Mouse (Mus musculus): ENCODE measurements around the gene Htr5b.

Htr5b gene

DNA sequence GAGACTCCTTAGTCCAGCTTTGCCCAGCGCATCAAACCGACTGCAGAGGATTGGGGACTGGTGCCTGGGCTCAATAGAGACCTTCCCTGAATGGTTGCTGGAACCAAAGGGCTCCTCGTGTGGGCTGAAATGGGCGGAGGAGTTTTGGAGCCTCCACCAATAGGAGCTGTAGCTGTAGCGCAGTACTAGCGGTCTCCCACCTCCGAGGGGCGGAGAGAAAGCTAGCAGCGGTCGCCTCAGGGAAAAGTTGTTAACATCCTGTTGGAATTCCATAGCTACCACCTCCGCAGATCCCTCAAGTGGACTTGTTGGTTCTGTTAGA lies at the start of gene Htr5b:
Gene Htr5b, minus strand, starts transcription at position 67 of the 322 bp plus-strand sequence.
- DNase-seq: peak in 1 of 2 experiments; percentile 38

DNA sequence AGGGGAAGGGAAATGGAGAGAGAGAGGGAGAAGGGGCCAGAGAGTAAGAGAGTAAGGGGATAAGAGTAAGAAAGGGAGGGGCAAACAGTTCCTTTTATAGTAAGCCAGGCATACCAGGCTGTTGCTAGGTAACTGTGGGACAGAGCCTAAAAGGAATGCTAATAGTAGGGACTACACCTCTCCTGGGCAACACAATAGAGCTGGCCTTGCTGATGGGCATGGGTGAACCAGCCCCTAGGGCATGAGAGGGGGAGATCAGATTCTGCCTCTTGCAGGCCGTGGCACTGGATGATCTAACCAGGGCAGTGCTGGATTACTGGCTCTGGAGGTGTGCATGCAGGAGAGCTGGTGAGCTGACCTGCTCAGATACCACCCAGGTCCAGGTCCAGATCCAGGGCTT lies 49.2 kb upstream of the Htr5b start:
- no peak for DNase-seq

DNA sequence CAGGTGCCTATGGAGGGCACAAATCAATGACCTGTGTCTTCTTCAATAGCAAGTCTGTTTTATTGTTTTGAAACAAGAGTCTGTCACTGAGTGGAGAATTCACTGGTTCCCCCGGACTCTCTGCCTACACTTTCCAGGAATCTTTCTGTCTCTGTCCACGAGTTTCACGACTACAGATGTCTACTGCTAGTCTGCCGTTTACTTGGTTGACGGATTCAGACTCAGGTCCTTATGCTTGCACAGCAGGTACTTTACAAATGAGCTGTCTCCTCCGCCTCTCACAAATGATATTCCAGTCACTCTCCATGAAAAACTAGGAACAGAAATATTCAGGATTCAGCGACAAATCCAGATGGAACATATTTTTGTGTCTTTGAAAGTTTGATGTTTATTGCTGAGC lies 42.3 kb upstream of the Htr5b start:
- no peak for DNase-seq

DNA sequence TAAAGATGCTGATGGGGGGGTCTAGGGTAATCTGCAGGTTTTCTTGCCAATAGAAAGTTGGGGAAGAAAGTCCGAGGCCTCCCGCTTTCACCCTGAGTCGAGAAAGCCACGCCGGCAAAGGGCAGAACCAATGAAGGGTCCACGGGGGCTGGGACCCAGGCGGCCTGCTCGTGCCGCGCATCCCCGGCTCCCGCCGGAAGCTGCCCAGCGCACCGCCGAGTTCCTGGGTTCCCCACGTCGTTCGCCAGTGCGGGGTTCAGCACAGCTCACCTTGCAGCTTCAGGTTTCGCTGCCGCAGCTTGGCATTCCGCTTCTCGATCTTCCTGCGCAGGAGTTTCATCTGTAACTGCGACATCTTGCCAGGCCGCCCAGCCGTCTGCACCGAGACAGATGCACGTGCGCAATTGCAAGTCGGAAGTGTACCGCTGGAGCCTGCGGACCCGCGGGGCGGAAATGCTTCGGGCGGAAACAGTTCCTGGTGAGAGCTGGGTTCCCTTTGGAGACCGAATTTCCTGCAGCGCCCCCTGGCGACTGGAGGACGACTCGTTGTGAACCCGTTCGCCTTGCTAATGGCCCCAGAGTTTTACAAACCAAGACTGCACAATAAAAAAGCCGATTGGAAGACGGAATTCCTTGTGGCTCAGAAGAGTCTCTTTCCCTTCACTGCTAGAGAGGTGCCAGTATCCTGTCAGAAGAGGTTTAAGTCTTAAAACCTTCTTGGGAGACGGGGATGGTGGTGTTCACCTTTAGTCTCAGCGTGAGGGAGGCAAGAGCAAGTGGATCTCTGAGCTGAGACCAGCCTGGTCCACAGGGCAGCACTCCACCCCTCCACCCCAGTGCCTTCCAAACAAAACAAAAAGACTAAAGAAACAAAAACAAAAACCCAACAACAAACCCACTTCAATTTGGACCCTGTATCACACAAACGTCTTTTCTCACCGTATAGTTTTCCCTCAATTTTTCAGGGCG lies 39.5 kb upstream of the Htr5b start, which contains the start of gene Ddx18:
Gene Ddx18, minus strand, starts transcription at position 469 of the 969 bp plus-strand sequence.
- peak; percentile 99 to 100 for DNase-seq

DNA sequence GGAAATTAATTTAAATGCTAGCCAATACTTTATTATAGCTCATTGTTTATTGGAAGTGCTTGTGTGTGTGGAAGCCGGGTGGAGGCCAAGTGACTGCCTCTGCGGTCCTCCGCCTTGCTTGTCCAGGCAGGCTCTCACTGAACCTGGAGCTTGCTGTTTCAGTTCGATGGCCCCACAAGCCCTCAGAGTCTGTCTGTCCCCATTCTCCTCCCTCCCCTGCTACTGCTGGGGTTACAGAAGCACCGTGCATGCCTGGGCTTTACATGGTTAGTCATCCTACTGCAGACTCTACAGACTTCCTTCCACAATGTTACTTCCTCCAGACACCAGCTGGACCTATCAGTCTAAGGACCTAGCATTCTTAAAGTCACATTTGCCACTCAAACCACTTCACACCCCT lies 29.6 kb upstream of the Htr5b start:
- no peak for DNase-seq

DNA sequence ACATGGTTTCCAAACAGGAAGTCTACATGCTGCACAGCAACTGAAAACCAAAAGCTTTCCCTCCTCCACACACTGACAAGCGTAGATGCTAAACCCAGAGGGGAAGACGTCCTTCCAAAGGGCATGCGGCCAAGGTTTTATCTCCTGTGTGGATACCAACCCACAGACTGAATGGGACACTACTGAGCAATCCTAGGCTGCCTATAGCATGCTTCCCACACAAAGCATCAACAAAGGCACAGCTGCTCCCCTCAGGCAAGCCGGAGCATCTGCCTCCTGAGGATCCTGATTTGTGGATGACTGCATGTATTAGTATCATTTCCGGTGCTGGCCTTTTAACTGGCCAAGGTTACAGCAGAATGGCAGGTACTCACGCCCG lies 23.2 kb upstream of the Htr5b start:
- peak; percentile 5 to 16 for DNase-seq

DNA sequence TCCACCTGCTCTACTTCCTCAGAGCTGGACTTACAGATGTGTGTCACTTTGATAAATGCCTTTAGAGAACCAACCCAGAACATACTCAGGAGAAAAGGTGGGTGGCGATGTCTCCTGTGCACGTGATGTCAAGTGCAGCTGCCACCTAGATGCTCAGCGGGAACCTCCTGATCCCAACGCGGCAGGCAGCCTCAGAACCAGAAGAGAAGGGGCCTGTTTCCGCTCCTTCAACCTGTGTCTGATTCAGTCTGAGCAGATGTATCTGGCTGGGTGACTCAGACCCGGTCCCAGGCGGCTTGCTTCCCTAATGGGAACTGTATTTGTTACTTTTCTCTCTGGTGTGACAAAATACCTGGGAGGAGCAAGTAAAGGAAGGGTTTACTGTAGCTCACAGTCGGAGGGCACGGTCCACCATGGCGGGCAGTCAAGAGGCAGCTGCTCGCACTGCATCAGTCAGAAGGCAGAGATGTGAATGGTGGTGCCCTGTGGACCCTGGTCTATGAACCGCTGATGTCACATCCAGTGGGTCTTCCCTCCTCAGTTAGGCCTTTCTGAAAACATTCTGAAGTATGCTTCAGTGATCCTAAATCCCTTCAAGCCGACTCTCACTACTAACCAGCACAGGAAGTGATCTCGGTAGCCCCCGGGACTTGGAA lies 22.7 kb upstream of the Htr5b start:
- no peak for DNase-seq

DNA sequence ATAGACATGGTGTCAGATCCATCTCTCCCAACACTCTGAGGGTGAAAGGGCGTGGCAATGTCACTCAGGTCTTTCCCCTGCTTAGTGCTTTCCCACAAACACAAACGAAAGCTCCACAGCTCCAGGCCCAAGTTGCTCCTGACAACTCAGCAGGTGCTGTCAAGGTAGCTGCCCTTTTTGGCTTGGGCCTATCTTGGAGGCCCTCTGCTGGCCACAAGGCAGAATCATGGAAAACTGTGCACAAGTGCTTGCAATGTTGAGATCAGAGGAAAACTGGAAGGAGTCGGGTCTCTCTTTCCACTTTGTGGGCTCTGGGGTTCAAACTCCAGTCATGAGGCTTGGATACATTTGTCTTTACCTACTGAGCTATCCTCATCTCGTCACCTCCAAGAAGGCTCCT lies 21.2 kb upstream of the Htr5b start:
- peak; percentile 17 to 37 for DNase-seq

DNA sequence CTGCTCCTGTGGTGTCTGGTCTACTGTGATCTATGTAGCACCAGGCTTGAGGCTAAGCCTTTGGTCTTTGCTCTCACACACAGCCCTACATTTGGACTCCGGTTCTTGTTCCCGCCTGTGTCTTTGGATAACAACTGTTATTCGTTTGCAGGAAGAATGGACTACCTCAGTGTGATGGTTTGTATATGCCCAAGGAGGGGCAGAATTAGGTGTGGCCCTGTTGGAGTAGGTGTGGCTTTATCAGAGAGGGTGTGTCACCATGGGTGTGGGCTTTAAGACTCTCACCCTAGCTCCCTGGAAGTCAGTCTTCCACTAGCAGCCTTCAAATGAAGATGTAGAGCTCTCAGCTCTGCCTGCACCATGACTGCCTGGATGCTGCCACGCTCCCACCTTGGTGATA lies 20.4 kb upstream of the Htr5b start:
- DNase-seq: no peak

DNA sequence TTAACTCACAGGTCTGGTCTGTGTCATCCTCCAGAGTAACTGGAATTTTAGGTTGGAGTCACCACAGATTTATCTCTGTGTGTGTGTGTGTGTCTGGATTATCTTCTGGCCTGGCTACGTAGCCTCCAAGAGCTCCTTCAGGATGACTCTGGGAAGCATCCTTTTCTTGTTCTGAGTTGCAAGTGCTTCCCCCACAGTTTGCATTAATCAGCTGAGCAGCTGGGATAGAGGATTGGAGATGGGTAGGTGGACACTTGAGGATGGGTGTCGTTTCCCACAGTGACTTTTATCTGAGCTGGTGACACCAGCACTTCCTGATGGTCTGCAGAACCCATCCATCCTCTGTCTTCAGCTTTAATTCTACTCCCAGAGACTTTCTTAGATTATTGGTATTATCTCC lies 18.6 kb upstream of the Htr5b start:
- DNase-seq: no peak

DNA sequence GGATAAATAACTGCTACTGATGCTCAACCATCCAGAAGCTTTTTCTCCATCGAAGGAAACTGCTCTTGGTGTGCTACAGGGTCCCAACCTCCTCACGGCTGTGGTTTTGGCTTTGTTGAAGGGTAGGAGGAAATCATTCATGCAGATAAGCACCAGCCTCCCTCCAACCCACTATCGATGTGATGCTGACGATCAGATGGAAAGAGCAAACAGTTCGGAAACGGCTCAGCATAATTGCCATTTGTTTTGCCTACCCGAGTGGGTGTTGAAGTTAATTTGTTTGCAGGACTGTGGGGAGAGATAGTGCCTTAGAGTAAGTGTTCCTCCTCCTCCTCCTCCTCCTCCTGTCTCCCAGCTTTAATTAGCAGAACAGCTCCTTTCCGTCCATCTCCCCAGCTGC lies 12.1 kb upstream of the Htr5b start:
- DNase-seq: no peak

DNA sequence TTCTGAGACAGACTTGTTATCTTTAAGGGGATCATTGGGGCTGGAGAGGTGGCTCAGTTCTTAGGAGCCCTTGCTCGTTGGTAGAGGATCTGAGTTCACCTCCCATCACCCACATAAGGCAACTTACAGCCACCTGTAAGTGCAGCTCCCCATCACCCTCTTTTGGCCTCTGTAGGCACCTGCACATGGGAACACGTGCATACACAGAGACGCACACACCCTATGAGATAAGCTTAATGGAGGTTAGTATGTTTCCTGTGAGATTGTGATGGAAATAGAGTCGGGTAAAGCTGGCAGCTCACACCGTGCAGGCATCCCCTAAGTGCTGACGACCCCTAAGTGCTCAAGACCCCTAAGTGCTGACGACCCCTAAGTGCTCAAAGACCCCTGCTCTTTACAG lies 3.2 kb upstream of the Htr5b start:
- DNase-seq: no peak

DNA sequence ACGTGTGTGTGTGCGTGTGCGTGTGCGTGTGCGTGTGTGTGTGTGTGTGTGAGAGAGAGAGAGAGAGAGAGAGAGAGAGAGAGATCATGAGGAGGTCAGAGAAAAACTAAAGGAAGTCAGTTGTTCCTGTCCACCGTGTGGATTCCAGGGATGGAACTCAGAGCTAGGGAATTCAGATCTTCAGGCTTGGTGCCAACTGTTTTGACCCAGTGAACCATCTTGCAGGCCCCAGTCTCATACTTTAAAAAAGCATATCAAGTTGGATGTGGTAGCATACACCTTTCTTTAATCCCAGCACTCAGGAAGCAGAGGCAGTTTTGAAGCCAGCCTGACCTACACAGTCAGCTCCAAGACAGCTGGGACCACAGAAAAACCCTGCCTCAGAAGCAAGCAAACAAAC lies 1.0 kb upstream of the Htr5b start:
- no peak for DNase-seq

DNA sequence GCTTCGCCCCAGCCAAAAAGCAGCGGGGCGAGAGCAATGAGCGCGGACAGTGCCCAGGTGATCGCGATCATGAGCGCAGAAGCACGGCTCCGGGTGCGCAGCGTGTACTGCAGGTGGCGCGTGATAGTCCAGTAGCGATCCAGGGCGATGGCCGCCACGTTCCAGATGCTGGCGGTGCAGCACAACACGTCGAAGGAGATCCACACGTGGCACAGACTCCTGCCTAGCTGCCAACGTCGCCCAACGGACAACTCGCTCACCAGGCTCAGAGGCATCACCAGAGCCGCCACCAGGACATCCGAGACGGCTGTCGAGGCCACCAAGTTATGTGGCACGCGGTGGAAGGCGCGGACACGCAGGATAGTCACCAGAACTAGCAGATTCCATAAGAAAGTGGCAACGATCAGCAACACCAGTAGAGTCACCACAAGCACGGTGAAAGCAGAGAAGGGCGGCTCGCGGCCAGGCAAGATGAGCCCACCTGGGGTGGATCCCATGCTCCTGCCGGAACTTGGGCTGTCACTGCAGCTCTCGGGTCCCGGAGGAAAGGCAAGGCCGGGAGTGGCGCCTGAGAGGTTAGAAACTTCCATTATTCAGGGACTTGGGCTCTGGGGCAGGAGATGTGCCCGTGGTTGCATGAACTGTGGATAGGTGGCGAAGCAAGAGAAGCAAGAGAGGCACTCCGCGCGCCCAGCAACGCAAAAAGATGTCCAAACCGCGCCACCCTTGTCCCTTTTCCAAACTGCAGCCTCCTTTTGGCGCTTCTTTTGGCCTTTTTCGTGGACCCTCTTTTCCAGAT lies 466 bp downstream of the Htr5b start:
- DNase-seq: peak; percentile 35 to 36

DNA sequence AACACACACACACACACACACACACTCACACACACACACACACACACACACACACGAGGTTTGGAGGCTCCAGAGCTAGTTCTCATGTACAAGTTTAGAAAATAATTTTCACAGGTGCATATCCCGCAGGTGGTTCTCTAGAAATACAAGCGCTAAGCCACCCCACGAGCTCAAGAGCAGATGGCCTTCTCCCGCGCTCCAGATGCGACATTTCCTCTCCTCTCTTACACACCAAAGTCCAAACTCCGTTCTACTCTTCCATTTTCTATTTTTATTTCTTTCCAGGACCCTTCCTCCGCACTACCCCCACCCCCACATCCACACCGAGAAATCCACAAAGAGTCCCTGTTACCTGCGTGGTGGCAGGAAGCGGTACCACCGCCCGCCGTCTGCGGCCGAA lies 1.2 kb downstream of the Htr5b start:
- no peak for DNase-seq

DNA sequence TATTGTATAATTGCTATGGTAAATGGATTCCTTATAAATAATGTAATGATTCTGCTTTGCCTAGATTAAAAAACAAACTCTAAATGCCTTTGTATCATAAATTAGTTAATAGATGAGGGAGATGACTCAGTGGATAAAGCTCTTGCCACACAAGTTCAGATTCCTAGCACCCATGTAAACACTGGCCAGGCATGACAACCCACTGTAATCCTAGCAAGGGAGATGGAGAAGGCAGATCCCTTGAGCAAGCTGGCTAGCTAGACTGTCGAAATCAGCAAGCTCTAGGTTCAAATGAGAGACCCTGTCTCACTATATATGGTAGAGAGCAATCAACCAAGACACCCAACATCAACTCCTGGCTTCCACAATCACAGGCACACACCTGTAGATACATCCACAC lies 9.7 kb downstream of the Htr5b start:
- DNase-seq: no peak

DNA sequence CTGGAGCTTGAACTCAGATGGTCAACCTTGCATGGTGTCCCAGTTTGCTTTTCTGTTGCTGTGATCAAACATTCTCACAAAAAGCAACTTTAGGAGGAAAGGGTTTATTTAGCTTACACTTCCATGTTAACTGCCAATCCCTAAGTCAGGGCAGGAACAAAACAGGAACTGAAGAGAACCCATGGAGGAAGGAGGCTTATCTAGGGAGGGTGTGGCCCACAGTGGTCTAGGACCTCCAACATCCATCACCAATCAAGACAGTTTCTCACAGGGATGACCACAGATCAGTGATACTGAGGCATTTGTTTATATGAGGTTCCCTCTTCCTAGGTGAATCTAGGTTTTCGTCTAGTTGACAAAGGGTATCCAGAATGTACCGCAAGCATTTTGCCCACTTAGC lies 16.3 kb downstream of the Htr5b start:
- no peak for DNase-seq

DNA sequence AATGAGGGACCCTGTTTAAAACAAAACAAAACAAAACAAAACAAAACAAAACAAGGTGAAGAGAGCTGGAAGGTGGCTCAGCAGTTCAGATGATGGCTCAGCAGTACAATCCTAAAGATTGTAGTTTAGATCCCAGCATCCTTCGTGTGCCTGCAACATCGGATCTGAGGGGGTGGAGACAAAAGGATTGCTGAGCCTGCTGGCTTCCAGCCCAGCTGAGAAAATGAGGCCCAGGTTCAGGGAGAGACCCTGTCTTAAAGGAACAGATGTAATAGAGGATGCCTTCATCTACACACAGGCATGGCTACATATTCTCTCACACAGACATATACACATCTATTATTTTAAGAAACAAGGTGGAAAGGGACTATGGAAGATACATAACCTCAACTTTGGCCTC lies 17.1 kb downstream of the Htr5b start:
- peak; percentile 18 to 40 for DNase-seq

DNA sequence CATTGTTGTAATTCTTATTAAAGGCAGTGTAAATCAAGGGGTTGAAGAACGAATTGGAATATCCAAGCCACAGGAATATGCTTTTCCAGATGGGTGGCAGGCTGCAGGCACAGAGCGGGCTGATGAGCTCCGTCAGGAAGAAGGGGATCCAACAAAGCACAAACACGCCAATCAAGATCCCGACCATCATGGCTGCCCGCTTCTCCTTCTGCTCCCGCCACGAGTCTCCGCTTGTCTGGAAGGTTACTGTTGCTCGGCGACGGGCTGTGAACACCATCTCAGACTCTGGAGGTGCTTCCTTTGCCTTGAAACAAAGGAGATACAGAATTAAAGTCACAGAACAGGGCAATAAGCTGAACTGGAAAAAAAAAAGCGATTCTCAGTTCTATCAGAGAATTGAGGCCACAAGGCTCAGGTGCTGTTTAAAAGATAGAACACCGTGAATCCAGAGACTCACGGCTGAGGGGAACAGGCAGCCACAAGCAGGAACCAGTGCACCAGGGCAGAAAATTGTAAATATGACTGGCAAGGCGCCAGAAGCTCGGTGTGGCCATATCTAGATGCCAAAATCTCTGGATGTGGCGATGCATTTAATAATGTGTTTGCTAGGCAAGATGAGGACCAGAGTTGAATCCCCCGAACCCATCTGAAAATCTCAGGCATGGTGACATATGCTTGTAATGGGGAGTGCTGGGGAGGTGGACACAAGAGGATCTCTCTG lies 17.7 kb downstream of the Htr5b start:
- DNase-seq: peak; percentile 70 to 80

DNA sequence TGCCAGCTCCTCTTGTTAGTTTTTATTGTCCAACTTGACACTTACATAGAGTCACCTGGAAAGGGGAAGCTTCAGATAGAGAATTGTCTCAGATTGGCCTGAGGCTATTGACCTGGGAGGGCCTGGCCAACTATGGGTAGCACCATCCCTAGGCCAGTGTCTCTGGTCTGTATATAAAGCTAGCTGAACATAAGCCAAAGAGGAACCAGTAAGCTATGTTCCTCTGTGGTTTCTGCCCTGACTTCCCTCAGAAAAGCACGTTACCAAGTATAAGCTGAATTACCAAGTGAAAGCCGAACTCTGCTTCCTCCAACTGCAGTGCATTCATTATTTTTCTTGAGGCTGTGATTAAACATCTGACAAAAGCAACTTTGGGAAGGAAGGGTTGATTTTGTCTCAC lies 19.5 kb downstream of the Htr5b start:
- no peak for DNase-seq

DNA sequence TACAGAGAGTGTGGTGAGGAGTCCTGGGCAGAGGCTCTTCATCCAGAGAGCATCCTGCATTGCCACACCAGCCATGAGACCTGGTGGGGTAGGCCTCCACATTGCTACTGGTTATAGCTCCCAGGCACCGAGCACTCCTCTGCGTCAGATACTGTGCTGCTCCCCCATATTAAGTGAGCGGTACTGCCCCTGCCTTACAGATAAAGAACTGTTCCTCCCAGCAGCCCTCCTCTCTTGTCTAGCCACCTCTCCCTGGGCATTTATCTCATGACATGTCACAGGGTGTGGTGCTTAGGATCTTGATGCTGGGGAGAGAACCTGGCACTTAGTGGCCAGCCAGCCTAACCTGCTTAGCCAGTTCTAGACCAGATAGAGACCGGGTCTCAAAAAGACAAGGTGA lies 31.2 kb downstream of the Htr5b start:
- DNase-seq: no peak

DNA sequence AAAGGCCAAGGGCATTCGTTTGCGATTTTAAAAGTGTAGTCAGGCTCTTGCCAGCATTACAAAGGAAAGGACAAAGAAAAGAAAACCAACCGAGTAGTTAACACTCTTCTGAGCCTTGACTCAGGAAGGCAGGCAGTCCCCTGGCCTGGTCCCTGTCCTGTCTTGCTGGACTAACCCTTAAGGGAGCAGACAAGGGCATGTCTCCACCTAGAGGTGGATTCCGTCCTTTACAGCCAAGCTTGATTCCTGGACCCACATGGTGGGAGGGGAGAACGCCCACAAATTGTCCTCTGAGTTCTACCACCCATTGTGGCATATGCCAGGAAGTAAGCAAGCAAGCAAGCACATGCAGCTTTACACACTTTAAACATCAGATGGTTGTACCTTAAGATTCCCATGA lies 38.0 kb downstream of the Htr5b start:
- peak; percentile 12 to 45 for DNase-seq

DNA sequence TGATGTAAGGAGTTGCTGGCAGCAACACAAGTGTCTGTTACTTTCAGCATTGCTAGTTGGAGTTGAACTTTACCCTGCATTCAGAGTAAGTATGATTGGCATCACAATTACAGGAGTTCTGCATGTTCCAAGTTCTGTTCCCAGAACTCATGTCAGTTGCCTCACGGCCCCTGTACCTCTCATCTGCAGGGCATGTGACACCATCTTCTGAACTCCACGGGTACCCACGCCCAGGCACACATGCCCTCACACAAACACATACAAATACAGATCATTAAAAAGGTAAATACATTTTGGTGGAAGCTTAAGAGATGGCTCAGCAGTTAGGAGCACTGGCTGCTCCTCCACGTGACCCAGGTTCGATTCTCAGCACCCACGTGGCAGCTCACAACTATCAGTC lies 41.5 kb downstream of the Htr5b start:
- DNase-seq: no peak
